Mouse (Mus musculus): ENCODE results near the gene Arid1b. TPM values are rescaled to one million over a fixed set of nuclear protein-coding genes. Genes with fewer than 3 reads are reported as not detected.

Arid1b gene
- total and polyA plus RNA-seq, 2 experiments, result 9.7 to 11.7 TPM

GRCm38 (mm10) chr17:5053201-5053600 lies 59.1 kb downstream of the Arid1b start:
- TF ChIP-seq POLR2A (IDR thresholded peaks at IDR 0.05; ENCODE audit: extremely low read depth, insufficient read depth, low read length), result no peak
- TF ChIP-seq CTCF (IDR thresholded peaks at IDR 0.05; ENCODE audit: low read depth, low read length), result no peak
- peaks cover 65% of the 10 kb centered on the region for H3K79me2 ChIP-seq (ENCODE audit: control insufficient read depth, insufficient read depth, low read length)
- H3K27ac ChIP-seq (replicated peaks; ENCODE audit: insufficient read depth, low read depth, low read length), result no peak overlapping the region
- no peak overlapping the region for H3K9ac ChIP-seq (ENCODE audit: low read depth, low read length)
- H3K27me3 ChIP-seq (ENCODE audit: control insufficient read depth, insufficient read depth, low read length), result no peaks in the 10 kb centered on the region
- 96% methylated on average over 16 of the region's 16 CpGs for WGBS
- H3K4me3 ChIP-seq (ENCODE audit: insufficient read depth, low read depth, low read length), result no peak overlapping the region
- no peak for DNase-seq (ENCODE audit: extremely low read depth, low read depth, low spot score)
- H3K4me1 ChIP-seq (ENCODE audit: control insufficient read depth, insufficient read depth, low read length), result peaks cover 23% of the 10 kb centered on the region
- no peaks in the 10 kb centered on the region for H3K36me3 ChIP-seq (ENCODE audit: control insufficient read depth, insufficient read depth, low read length)

GRCm38 (mm10) chr17:5055412-5055811 lies 61.3 kb downstream of the Arid1b start:
- WGBS, result 72% methylated on average over 6 of the region's 6 CpGs
- DNase-seq (ENCODE audit: extremely low read depth, low read depth, low spot score), result no peak
- TF ChIP-seq CTCF (IDR thresholded peaks at IDR 0.05; ENCODE audit: low read depth, low read length) (no peak), POLR2A (IDR thresholded peaks at IDR 0.05; ENCODE audit: extremely low read depth, insufficient read depth, low read length) (no peak)
- Histone ChIP-seq H3K79me2 (ENCODE audit: control insufficient read depth, insufficient read depth, low read length) (peaks cover 57% of the 10 kb centered on the region), H3K27ac (replicated peaks; ENCODE audit: insufficient read depth, low read depth, low read length) (no peak overlapping the region), H3K27me3 (ENCODE audit: control insufficient read depth, insufficient read depth, low read length) (no peaks in the 10 kb centered on the region), H3K9ac (ENCODE audit: low read depth, low read length) (no peak overlapping the region), H3K4me1 (ENCODE audit: control insufficient read depth, insufficient read depth, low read length) (peaks cover 25% of the 10 kb centered on the region), H3K36me3 (ENCODE audit: control insufficient read depth, insufficient read depth, low read length) (no peaks in the 10 kb centered on the region), H3K4me3 (ENCODE audit: insufficient read depth, low read depth, low read length) (no peak overlapping the region)

- H3K27me3 ChIP-seq (ENCODE audit: control insufficient read depth, insufficient read depth, low read length), result no peaks in the 10 kb centered on the region
- no peak for TF ChIP-seq CTCF (IDR thresholded peaks at IDR 0.05; ENCODE audit: low read depth, low read length)
- TF ChIP-seq POLR2A (IDR thresholded peaks at IDR 0.05; ENCODE audit: extremely low read depth, insufficient read depth, low read length), result no peak
- H3K36me3 ChIP-seq (ENCODE audit: control insufficient read depth, insufficient read depth, low read length), result no peaks in the 10 kb centered on the region
- peaks cover 48% of the 10 kb centered on the region for H3K79me2 ChIP-seq (ENCODE audit: control insufficient read depth, insufficient read depth, low read length)
- no peak overlapping the region for H3K4me3 ChIP-seq (ENCODE audit: insufficient read depth, low read depth, low read length)
- H3K4me1 ChIP-seq (ENCODE audit: control insufficient read depth, insufficient read depth, low read length), result peaks cover 28% of the 10 kb centered on the region
- no peak for DNase-seq (ENCODE audit: extremely low read depth, low read depth, low spot score)
- H3K9ac ChIP-seq (ENCODE audit: low read depth, low read length), result no peak overlapping the region
- no peak overlapping the region for H3K27ac ChIP-seq (replicated peaks; ENCODE audit: insufficient read depth, low read depth, low read length)
- 79% methylated on average over 4 of the region's 4 CpGs for WGBS
Measured at GRCm38 (mm10) chr17:5056654-5057053, 62.5 kb downstream of the Arid1b start.

DNA sequence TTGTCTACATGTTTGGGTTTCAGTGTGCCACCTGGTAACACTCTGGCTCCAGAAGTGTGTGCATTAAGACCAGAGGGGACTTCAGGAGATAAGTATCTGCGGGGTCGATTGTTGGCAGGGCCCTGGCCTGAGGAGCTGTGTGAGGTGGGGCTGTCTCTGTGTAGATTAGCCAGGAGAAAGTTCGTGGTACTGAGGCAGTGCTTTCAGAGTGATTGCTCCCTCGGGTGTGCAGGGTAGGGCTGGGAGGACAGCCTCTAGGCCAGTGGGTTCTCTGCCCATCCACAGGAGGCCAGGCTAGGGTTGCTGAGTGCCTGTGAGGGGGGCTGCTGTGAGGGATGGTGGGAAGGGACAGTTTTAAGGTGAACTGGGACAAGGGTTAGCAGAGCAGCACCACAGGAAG lies 63.2 kb downstream of the Arid1b start:
- Histone ChIP-seq H3K9ac (ENCODE audit: low read depth, low read length) (no peak overlapping the region), H3K4me3 (ENCODE audit: insufficient read depth, low read depth, low read length) (no peak overlapping the region), H3K79me2 (ENCODE audit: control insufficient read depth, insufficient read depth, low read length) (peaks cover 46% of the 10 kb centered on the region), H3K27me3 (ENCODE audit: control insufficient read depth, insufficient read depth, low read length) (no peaks in the 10 kb centered on the region), H3K36me3 (ENCODE audit: control insufficient read depth, insufficient read depth, low read length) (no peaks in the 10 kb centered on the region), H3K27ac (replicated peaks; ENCODE audit: insufficient read depth, low read depth, low read length) (no peak overlapping the region), H3K4me1 (ENCODE audit: control insufficient read depth, insufficient read depth, low read length) (peaks cover 24% of the 10 kb centered on the region)
- WGBS, result 33% methylated on average over 4 of the region's 4 CpGs
- TF ChIP-seq CTCF (IDR thresholded peaks at IDR 0.05; ENCODE audit: low read depth, low read length), result no peak
- no peak for TF ChIP-seq POLR2A (IDR thresholded peaks at IDR 0.05; ENCODE audit: extremely low read depth, insufficient read depth, low read length)
- no peak for DNase-seq (ENCODE audit: extremely low read depth, low read depth, low spot score)

- WGBS, result 43% methylated on average over 10 of the region's 10 CpGs
- peak overlapping the region; percentile 14; the same call in 1 of the 2 replicates for H3K9ac ChIP-seq (ENCODE audit: low read depth, low read length)
- H3K27me3 ChIP-seq (ENCODE audit: control insufficient read depth, insufficient read depth, low read length), result no peaks in the 10 kb centered on the region
- peak overlapping the region; percentile 37; the same call in 1 of the 2 replicates for H3K27ac ChIP-seq (replicated peaks; ENCODE audit: insufficient read depth, low read depth, low read length)
- peaks cover 39% of the 10 kb centered on the region for H3K79me2 ChIP-seq (ENCODE audit: control insufficient read depth, insufficient read depth, low read length)
- no peaks in the 10 kb centered on the region for H3K36me3 ChIP-seq (ENCODE audit: control insufficient read depth, insufficient read depth, low read length)
- peaks cover 24% of the 10 kb centered on the region for H3K4me1 ChIP-seq (ENCODE audit: control insufficient read depth, insufficient read depth, low read length)
- H3K4me3 ChIP-seq (ENCODE audit: insufficient read depth, low read depth, low read length), result no peak overlapping the region
- no peak for DNase-seq (ENCODE audit: extremely low read depth, low read depth, low spot score)
- no peak for TF ChIP-seq CTCF (IDR thresholded peaks at IDR 0.05; ENCODE audit: low read depth, low read length)
- TF ChIP-seq POLR2A (IDR thresholded peaks at IDR 0.05; ENCODE audit: extremely low read depth, insufficient read depth, low read length), result no peak
Measured at GRCm38 (mm10) chr17:5057944-5058720, 64.0 kb downstream of the Arid1b start.

DNA sequence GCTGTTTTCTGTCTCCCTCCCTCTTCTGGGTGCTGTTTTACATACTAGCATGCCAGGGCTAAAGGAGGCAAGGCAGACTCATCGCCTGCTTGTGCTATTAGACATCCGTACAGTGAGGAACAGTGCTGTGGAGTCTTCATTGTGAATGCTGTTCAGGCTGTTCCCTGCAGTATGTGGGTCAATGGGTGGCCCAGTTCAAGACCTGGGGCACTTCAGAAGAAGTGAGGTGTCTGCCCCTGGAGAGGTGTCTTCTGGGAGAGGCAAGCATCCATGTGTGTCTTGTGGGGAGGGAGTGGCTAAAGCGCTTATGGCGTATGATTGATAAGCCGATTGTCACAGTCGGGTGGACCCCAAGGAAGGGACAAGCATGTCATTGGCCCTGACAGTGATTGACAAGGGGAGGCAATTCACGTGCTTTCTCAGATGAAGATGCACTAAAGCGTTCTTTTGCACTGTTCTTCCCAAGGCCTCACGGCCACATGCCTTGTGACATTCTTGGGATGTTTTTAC lies 65.0 kb downstream of the Arid1b start:
- 87% methylated on average over 9 of the region's 9 CpGs for WGBS
- DNase-seq (ENCODE audit: extremely low read depth, low read depth, low spot score), result no peak

More for the DNA sequence above, 65.0 kb downstream of the Arid1b start:
- Histone ChIP-seq H3K79me2 (ENCODE audit: control insufficient read depth, insufficient read depth, low read length) (peaks cover 40% of the 10 kb centered on the region), H3K4me3 (ENCODE audit: insufficient read depth, low read depth, low read length) (no peak overlapping the region), H3K27me3 (ENCODE audit: control insufficient read depth, insufficient read depth, low read length) (no peaks in the 10 kb centered on the region), H3K4me1 (ENCODE audit: control insufficient read depth, insufficient read depth, low read length) (peaks cover 24% of the 10 kb centered on the region), H3K36me3 (ENCODE audit: control insufficient read depth, insufficient read depth, low read length) (no peaks in the 10 kb centered on the region), H3K9ac (ENCODE audit: low read depth, low read length) (no peak overlapping the region), H3K27ac (replicated peaks; ENCODE audit: insufficient read depth, low read depth, low read length) (no peak overlapping the region)
- TF ChIP-seq POLR2A (IDR thresholded peaks at IDR 0.05; ENCODE audit: extremely low read depth, insufficient read depth, low read length) (no peak), CTCF (IDR thresholded peaks at IDR 0.05; ENCODE audit: low read depth, low read length) (no peak)
